Mouse (Mus musculus): Measurements from ENCODE around the gene Pex3.

DNA sequence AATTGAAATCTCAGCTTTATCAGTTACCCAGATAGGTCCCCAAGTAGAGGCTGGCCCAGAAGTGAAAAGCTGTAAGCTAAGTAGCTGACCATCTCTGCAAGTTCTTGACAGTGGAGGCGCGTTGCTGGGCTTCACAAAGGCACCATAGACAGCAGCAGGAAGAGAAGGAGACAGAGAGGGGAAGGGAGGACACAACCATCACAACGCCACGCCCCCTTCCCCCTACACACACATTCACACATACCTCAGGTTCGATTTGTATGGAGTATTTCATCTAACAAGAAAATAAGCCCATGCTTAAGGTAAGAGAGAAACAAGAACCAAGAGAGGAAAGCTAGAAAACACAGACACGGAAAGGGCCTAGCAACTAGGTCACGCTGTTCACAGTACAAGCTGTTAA lies 77.8 kb downstream of the Pex3 start:
- TF ChIP-seq CTCF (IDR thresholded peaks at IDR 0.05; ENCODE audit: low read depth): no peak
- no peak for TF ChIP-seq EP300 (optimal IDR thresholded peaks at IDR 0.05)
